Mouse (Mus musculus) lung, embryonic 15.5 days (tissue): ENCODE measurements around the gene Adcy5. TPM values are rescaled to one million over a fixed set of nuclear protein-coding genes. Genes with fewer than 3 reads are reported as not detected.

Experiments used
- ATAC-seq: fragments of 200-750 bp; cut with Nextera tagmentation; 2 replicates; pipeline ENCODE4 v1.8.0; 2017; ENCODE audit warnings: moderate number of reproducible peaks, borderline replicate concordance; ENCODE audit not compliant: low FRiP score, low TSS enrichment; ENCODE audit errors: extremely low read depth
- H3K27ac ChIP-seq: fragments of 300-500 bp; sonication (generic); 2 replicates; pipeline ENCODE4 v1.5.1; 2015; ENCODE audit warnings: moderate library complexity, mild to moderate bottlenecking, inconsistent platforms
- H3K27me3 ChIP-seq: fragments of 300-500 bp; sonication (generic); 2 replicates; pipeline ENCODE4 v1.6.1; 2015; ENCODE audit warnings: inconsistent platforms
- H3K36me3 ChIP-seq: fragments of 300-500 bp; sonication (generic); 2 replicates; pipeline ENCODE4 v1.6.1; 2015; ENCODE audit warnings: inconsistent platforms
- H3K4me1 ChIP-seq: fragments of 300-500 bp; sonication (generic); 2 replicates; pipeline ENCODE4 v1.6.1; 2015; ENCODE audit warnings: inconsistent platforms
- H3K4me2 ChIP-seq: fragments of 300-500 bp; sonication (generic); 2 replicates; pipeline ENCODE4 v1.6.1; 2015; ENCODE audit warnings: inconsistent platforms, mild to moderate bottlenecking, moderate library complexity
- H3K4me3 ChIP-seq: fragments of 300-500 bp; sonication (generic); 2 replicates; pipeline ENCODE4 v1.5.1; 2015; ENCODE audit warnings: mild to moderate bottlenecking, inconsistent platforms
- H3K9ac ChIP-seq: fragments of 300-500 bp; sonication (generic); 2 replicates; pipeline ENCODE4 v1.6.1; 2015; ENCODE audit warnings: inconsistent platforms
- H3K9me3 ChIP-seq: fragments of 300-500 bp; sonication (generic); 2 replicates; pipeline ENCODE4 v1.6.1; 2016; ENCODE audit warnings: inconsistent platforms
- WGBS: fragments of 180-500 bp; shearing (Covaris S2); methylation state at CpG from one replicate; pipeline ENCODE4 v1.1.7; 2015; 5-methylcytosine and 5-hydroxymethylcytosine counted together
- polyA plus RNA-seq: library from polyadenylated mRNA; unstranded; fragments of >200 nt; fragmentation: Nextera tagmentation; extraction: Ambion mirVana; gene quantifications from 2 replicates; pipeline ENCODE4 v1.2.1, GENCODE M21; 2015

The Adcy5 gene
- polyA plus RNA-seq, 1 experiment from 2014 or later = 1.5 TPM

DNA sequence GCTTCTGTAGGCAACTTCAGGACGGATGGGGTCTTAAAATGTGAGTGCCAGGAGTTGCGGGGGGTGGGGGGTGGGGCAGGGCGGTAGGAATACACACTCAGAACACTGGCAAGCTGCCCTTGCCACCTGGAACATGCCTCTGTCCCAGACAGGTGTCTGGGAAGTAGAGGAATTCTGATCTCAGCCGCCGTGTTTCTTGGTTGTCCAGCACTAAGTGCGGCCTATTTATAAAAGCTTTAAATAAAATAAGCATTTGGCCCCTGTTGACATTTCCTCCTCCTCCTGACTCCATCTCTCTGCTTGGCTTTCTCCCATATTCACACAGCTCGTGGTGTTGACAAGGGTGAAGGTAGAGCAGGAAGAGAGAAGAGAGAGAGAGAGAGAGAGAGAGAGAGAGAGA is 60.4 kb downstream of the Adcy5 start:
- Histone ChIP-seq H3K9me3 (no peaks in the 10 kb centered on the region), H3K4me2 (no peak overlapping the region; the same call in 1 of the 2 replicates)
- 8% methylated on average over 7 of the region's 7 CpGs for WGBS

DNA sequence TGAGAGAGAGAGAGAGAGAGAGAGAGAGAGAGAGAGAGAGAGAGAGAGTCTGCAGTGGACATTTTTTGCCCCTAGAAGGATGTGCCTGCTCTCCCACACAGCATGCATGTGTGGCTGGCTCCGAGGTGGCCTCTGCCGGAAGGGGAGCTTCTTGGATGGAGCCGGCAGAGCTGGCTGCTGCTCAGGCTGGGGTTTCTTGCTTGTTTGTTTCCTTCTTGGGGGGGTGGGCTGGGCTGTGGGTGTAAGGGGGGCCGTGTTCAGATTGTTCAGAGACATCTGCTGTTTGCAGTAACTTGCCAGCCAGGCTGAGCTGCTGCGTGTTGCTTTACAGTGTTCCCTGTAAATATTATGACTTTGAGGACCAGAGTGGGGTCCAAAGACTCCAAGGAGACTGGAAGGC is 60.8 kb downstream of the Adcy5 start:
- 17% methylated on average over 5 of the region's 5 CpGs for WGBS
- Histone ChIP-seq H3K4me1 (peaks cover 31% of the 10 kb centered on the region), H3K9ac (no peak overlapping the region)

More for the DNA sequence above, 60.4 kb downstream of the Adcy5 start:
- Histone ChIP-seq H3K27me3 (no peaks in the 10 kb centered on the region), H3K36me3 (no peaks in the 10 kb centered on the region), H3K4me1 (peaks cover 32% of the 10 kb centered on the region), H3K9ac (no peak overlapping the region), H3K4me3 (no peak overlapping the region), H3K27ac (peak overlapping the region; percentile 83)
- ATAC-seq = peak; percentile 36; the same call in 1 of the 2 replicates

DNA sequence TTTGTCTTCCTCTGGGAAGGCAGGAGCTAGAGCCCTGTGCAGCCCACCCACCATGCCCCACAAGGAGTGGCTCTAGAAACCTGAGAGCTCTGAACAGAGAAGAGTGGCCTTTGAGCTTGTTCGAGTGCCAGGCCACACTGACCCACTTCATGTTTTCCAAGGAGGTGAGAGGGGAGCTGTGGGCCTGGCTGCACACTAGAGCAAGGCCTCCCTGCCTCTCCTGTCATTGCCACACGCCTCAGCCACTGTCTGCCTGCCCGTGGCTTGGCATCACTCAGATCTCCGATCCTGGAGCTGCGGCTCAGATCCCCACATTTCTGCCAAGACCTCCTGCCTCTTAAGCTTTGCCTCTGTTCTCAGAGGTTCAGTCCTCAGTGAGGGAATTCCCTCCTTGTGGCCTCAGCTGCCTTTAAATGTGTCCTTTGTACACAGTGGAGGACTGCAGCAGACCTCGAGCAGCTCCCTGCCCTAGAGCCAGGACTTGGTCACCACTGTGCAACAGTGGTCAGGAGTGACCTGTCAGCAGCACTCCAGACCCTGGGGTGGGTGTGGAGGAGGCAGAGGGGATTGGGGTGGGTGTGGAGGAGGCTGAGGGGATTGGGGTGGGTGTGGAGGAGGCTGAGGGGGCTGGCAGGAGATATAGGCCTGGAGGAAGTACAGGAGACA is 62.3 kb downstream of the Adcy5 start:
- no peak for ATAC-seq
- H3K4me1 ChIP-seq = peaks cover 31% of the 10 kb centered on the region
- H3K27ac ChIP-seq = no peak overlapping the region
- no peaks in the 10 kb centered on the region for H3K36me3 ChIP-seq
- no peaks in the 10 kb centered on the region for H3K9me3 ChIP-seq
- H3K4me3 ChIP-seq = no peak overlapping the region
- no peak overlapping the region for H3K4me2 ChIP-seq
- 30% methylated on average over 6 of the region's 6 CpGs for WGBS
- H3K27me3 ChIP-seq = no peaks in the 10 kb centered on the region
- no peak overlapping the region for H3K9ac ChIP-seq

More for the DNA sequence above, 60.8 kb downstream of the Adcy5 start:
- Histone ChIP-seq H3K4me3 (no peak overlapping the region), H3K4me2 (no peak overlapping the region), H3K36me3 (no peaks in the 10 kb centered on the region), H3K27me3 (no peaks in the 10 kb centered on the region), H3K9me3 (no peaks in the 10 kb centered on the region), H3K27ac (peak overlapping the region; percentile 83)
- ATAC-seq = peak; percentile 89

DNA sequence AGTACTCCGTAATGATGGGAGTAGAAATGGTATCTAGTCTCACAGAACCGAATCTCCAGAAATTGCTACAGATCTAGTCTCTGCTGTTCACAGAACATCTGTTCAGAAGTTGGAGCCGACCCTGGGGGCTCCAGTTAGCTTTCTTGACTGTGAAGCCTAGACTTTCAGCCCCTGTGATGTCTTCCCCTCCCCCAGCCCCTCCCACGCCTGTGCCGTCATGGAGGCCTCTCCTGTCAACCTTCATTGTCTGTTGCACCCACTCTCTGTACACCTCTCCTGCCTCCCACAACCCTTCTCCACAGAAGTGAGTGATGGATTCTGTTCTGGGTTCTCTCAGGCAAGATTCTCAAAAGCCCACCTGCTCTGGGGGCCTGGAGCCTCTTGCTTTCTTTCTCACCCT is 65.7 kb downstream of the Adcy5 start:
- Histone ChIP-seq H3K4me2 (no peak overlapping the region), H3K27ac (no peak overlapping the region), H3K9ac (no peak overlapping the region), H3K36me3 (no peaks in the 10 kb centered on the region), H3K4me3 (no peak overlapping the region), H3K4me1 (peaks cover 23% of the 10 kb centered on the region), H3K9me3 (no peaks in the 10 kb centered on the region), H3K27me3 (no peaks in the 10 kb centered on the region)
- ATAC-seq = no peak
- WGBS = 66% methylated on average over 5 of the region's 5 CpGs

DNA sequence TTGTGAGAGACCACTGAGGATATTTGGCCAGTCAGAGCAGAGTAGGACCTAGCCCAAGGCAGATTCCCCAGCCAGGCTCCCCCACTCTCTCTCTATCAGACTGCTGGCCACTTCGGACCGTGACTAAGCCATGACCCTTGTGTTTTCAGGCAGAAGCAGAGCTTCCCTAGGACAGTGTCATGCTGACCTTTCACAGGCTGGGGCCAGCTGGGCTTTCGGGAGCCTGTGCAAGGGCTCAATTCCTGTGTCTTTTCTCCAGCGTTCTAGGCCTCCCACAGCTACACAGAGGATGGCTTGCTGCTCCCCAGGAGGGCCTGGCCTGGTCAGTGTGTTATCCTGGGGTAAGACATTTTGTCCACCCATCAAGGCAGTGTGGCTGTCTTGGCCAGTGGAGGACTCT is 66.9 kb downstream of the Adcy5 start:
- Histone ChIP-seq H3K27ac (no peak overlapping the region), H3K9me3 (no peaks in the 10 kb centered on the region), H3K9ac (no peak overlapping the region), H3K4me3 (no peak overlapping the region), H3K4me1 (peaks cover 12% of the 10 kb centered on the region), H3K4me2 (no peak overlapping the region), H3K36me3 (no peaks in the 10 kb centered on the region), H3K27me3 (no peaks in the 10 kb centered on the region)
- WGBS = 79% methylated on average over 4 of the region's 4 CpGs
- no peak for ATAC-seq

DNA sequence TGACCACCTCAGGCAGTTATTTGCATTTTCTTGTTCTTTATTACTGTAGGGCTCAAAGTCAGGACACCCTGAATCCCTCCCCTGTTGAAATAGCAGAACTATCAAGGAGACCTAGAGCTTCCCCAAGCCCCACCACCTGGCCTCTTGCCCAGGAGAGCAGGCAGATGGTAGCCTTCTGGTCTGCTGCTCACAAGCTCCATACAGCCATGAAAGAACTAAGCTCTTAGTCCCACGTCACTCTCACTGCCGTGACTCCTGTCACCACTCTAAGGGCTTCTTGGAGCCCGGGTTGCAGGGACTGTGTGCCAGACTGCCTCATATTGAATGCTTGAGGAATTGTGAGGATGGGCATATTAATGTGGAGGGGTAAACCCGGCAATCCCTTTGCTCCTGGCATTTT is 69.3 kb downstream of the Adcy5 start:
- 67% methylated on average over 4 of the region's 4 CpGs for WGBS
- Histone ChIP-seq H3K9me3 (no peaks in the 10 kb centered on the region), H3K36me3 (no peaks in the 10 kb centered on the region), H3K4me3 (no peak overlapping the region), H3K27me3 (no peaks in the 10 kb centered on the region), H3K4me2 (no peak overlapping the region), H3K9ac (no peak overlapping the region), H3K27ac (no peak overlapping the region), H3K4me1 (peaks cover 5% of the 10 kb centered on the region; the same call in 1 of the 2 replicates)
- no peak for ATAC-seq

DNA sequence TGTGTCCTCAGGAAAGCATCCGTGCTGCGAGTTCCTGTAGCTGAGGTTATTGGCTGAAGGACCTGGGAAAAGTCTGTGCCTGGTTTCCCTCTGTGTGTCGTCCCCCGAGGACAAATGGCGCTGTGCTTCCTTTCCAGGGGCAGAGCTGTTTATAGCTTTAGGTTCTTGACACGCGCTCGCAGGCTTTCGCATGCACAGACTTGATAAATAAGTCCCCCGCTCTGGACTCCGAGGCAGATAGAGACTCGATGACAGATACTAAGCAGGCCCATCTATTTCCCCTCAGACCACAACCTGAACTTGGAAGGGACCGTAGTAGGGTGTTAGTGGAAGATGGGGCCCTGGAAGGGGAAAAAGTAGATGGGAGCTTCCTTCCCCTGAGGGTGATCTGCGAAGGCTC is 70.0 kb downstream of the Adcy5 start:
- 40% methylated on average over 14 of the region's 14 CpGs for WGBS
- H3K27ac ChIP-seq = no peak overlapping the region
- no peaks in the 10 kb centered on the region for H3K36me3 ChIP-seq
- H3K9ac ChIP-seq = no peak overlapping the region
- no peak overlapping the region for H3K4me2 ChIP-seq
- no peak overlapping the region for H3K4me3 ChIP-seq
- peaks cover 10% of the 10 kb centered on the region for H3K4me1 ChIP-seq
- ATAC-seq = no peak
- no peaks in the 10 kb centered on the region for H3K27me3 ChIP-seq
- H3K9me3 ChIP-seq = no peaks in the 10 kb centered on the region

DNA sequence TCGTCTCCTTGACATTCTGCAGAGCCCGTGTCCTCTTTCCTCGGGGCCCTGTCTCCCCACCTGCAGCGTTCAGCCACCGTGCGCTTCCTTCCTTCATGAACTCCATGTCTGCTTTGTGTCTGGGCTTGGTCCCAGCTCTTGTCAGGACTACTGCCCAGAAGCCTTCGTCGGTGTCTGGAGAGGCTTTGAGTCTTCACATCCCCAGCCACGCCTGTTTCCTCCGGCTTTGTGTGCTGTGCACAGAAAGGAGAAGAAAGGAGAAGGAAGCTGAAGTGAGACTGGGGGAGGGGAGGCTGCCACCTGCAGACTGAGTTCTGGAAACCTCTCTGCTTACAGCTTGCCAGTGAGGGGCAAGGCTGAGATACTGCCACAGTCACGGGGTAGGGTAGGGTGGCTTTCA is 74.9 kb downstream of the Adcy5 start:
- H3K36me3 ChIP-seq = no peaks in the 10 kb centered on the region
- no peak overlapping the region for H3K4me3 ChIP-seq
- H3K27me3 ChIP-seq = no peaks in the 10 kb centered on the region
- no peaks in the 10 kb centered on the region for H3K9me3 ChIP-seq
- H3K27ac ChIP-seq = no peak overlapping the region
- H3K4me1 ChIP-seq = peaks cover 16% of the 10 kb centered on the region
- H3K4me2 ChIP-seq = no peak overlapping the region
- no peak; the same call in 1 of the 2 replicates for ATAC-seq
- 40% methylated on average over 11 of the region's 11 CpGs for WGBS
- H3K9ac ChIP-seq = no peak overlapping the region

DNA sequence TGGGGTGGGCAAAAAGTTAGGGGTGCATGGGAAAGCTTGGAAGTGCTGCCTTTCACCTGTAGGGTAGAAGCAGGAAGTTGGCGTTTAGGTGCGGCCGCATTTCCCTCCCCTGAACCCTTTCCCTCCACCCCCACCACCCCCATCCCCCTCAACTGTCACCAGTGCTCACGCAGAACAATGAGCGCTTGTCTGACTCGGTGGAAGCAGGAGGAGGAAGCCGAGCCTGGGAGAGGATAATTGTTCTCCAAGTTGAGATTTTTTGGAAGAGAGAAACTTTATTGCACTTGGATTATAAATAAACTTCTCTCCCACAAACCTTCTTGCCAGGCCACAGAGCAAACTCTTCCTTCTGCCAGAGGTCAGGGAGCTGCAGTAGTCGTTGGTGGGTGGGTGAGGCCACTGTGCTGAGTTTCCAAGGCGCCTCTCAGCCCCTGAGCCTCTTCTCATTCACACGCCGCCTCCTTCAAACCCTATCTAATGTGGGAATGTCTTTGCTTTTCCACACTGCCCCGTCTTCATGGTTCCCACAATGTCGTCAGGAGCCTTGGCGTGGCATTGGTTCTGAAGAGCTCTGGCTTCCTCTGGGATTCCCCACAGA is 77.6 kb downstream of the Adcy5 start:
- H3K4me1 ChIP-seq = peaks cover 16% of the 10 kb centered on the region
- H3K9me3 ChIP-seq = no peaks in the 10 kb centered on the region
- no peak overlapping the region for H3K9ac ChIP-seq
- H3K27me3 ChIP-seq = no peaks in the 10 kb centered on the region
- no peak overlapping the region for H3K4me3 ChIP-seq
- 22% methylated on average over 14 of the region's 14 CpGs for WGBS
- no peak overlapping the region for H3K4me2 ChIP-seq
- H3K27ac ChIP-seq = no peak overlapping the region; the same call in 1 of the 2 replicates
- no peak for ATAC-seq
- no peaks in the 10 kb centered on the region for H3K36me3 ChIP-seq

DNA sequence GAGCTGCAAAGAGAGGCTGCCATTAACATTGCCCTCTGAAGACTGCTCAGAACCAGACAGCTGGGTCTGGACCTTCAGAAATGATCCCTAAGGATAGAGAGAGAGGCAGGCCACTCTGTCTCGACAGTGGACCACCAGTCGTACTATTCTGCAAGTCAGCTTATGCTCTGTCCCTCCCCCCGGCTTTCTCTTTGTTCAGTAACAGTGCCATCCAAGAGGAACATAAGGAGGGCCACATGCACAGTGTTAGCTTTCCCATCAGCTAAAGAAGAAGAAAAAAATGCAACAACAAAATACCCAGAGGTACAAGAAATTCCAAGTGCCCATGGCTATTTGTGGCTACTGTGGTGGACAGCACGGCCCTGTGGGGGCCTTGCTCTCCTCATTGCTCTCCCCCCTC is 78.7 kb downstream of the Adcy5 start:
- H3K9ac ChIP-seq = no peak overlapping the region
- no peak overlapping the region for H3K4me2 ChIP-seq
- H3K27me3 ChIP-seq = no peaks in the 10 kb centered on the region
- peaks cover 16% of the 10 kb centered on the region for H3K4me1 ChIP-seq
- H3K27ac ChIP-seq = no peak overlapping the region
- no peaks in the 10 kb centered on the region for H3K9me3 ChIP-seq
- no peak for ATAC-seq
- H3K4me3 ChIP-seq = no peak overlapping the region
- no peaks in the 10 kb centered on the region for H3K36me3 ChIP-seq
- 86% methylated on average over 4 of the region's 4 CpGs for WGBS

DNA sequence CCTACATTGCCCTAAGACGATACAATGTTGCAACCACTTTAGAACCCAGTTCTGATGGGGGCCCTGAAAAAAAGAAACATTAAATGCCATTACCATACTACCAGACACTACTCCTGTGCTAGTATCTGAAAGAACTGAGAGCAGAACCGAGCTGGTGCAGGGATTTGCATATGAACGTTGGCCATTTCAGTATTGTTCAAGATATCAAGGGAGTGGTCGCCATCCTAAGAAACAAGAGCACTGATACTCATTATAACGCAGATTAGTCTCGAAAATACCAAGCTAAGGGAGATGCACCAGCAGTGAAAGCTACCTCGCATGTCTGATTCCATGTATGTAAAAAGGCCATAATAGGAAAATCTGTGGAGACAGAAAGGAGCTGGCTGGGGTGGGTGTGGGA is 82.4 kb downstream of the Adcy5 start:
- 86% methylated on average over 7 of the region's 7 CpGs for WGBS
- no peak for ATAC-seq
- H3K27me3 ChIP-seq = no peaks in the 10 kb centered on the region

DNA sequence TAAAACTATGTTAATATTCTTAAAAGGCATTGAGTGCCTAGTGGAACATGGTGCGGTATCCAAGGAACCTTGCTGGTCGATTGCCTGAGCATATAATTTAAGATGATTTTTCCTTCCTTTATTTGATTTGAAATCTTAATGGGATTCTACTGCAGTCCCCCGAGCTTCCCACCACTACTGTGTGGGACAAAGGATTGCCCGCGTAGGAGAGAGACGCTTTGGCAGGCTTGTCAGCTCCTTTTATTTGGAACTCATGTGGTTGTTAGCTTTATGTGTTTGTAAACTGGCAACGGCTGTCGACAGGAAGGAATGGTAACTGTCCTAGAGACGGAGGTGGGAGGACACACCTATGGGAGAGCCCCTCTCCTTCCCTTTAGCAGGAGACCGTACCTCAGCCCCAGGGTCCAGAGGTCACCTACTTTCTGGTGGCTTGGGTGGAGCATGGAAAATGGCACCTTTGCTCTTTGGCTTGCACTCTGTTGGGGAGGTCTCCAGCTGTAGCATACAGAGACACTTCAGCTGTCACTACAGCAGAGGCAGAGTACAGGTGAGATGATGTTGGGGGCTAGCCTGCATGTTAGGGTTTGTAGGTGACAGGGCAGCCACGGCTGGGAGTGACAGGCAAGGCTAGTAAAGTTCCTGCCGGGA is 84.8 kb downstream of the Adcy5 start:
- Histone ChIP-seq H3K27me3 (no peaks in the 10 kb centered on the region), H3K4me1 (no peaks in the 10 kb centered on the region), H3K36me3 (no peaks in the 10 kb centered on the region), H3K9ac (no peak overlapping the region), H3K4me3 (no peak overlapping the region), H3K27ac (no peak overlapping the region), H3K9me3 (no peaks in the 10 kb centered on the region), H3K4me2 (no peak overlapping the region)
- ATAC-seq = no peak
- 60% methylated on average over 12 of the region's 12 CpGs for WGBS

More for the DNA sequence above, 82.4 kb downstream of the Adcy5 start:
- H3K27ac ChIP-seq = no peak overlapping the region
- H3K4me1 ChIP-seq = peaks cover 6% of the 10 kb centered on the region
- no peak overlapping the region for H3K4me3 ChIP-seq
- H3K9me3 ChIP-seq = no peaks in the 10 kb centered on the region
- no peaks in the 10 kb centered on the region for H3K36me3 ChIP-seq
- no peak overlapping the region for H3K4me2 ChIP-seq
- no peak overlapping the region for H3K9ac ChIP-seq
